In the genomic region with DNA sequence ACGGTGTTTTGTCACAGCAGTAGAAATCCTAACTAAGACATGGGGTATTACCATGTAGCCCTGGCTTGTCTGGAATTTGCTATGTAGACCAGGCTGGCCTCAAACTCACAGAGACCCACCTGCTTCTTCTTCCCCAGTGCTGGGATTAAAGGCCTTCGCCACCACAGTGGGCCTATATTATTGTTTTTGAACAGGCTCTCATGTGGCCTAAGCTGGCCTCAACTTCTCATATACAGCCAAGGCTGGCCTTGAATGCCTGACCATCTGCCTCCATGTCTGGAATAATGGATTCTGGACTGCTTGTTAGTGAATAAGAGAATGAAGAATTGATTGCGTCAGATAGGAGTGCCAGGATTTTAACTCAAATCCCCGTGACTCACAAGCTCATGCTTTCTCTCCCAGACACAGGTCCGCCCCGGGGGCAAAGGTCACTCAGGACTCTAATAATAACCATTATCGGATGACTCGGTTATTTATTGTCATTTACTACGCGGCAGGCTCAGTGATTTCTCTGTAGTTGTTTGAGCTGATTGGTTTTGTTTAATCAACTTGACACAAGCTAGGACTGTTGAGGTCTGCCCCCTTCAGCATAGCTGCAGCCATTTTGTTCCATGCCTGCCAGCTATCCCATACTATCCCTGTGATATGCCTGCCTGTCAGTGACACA, we compare ENCODE assay signal across 12 mouse cellular contexts. TPM values are rescaled to one million over a fixed set of nuclear protein-coding genes. Genes with fewer than 3 reads are reported as not detected.
DNase-seq lines count a peak whose midpoint lies in the region; ATAC-seq and TF ChIP-seq lines count a peak whose summit lies in the region.
"Had no signal": no experiment of that assay in that cellular context is flagged by ENCODE, and none has a peak within 500 bp of the region (broad histone marks: within the 10 kb centered on the region; RNA-seq: fewer than 3 reads in every experiment).

No protein-coding gene starts in this region.

- peak overlapping the region; percentile 48 for H3K27ac ChIP-seq in liver, adult 2 months (replicated peaks; ENCODE audit: insufficient read depth, low read depth, low read length)
- no peak overlapping the region for H3K27ac ChIP-seq in liver, embryonic 11.5 days (ENCODE audit: low read depth, low read length)
- no peak overlapping the region for H3K27ac ChIP-seq in heart, embryonic 11.5 days (ENCODE audit: low read depth, low read length)
- H3K27ac ChIP-seq: liver, embryonic 13.5 days had no signal

- no peaks in the 10 kb centered on the region for H3K79me2 ChIP-seq in liver, adult 2 months (ENCODE audit: control insufficient read depth, insufficient read depth, low read length)

- peak; percentile 95 for DNase-seq in liver, adult 2 months (ENCODE audit: extremely low read depth, low read depth, low spot score)
- DNase-seq in liver, embryonic 11.5 days (ENCODE audit: low spot score) = no peak
- DNase-seq in NIH3T3 (ENCODE audit: low read depth) = peak; percentile 90
- DNase-seq in embryo, embryonic 10.5 days (ENCODE audit: low spot score) = peak; percentile 59
- peak; percentile 39 for DNase-seq in retina, embryonic 14.5 days (ENCODE audit: low spot score)
- DNase-seq in left cerebral cortex, adult 18-20 months (ENCODE audit: low spot score in 2 of 2) = no peak
- DNase-seq: heart, postnatal 36 days; layer of hippocampus, postnatal 36 days; liver, embryonic 13.5 days had no signal

- H3K4me3 ChIP-seq in liver, adult 2 months (ENCODE audit: insufficient read depth, low read depth, low read length) = no peak overlapping the region
- H3K4me3 ChIP-seq in liver, embryonic 11.5 days (ENCODE audit: low read depth, low read length) = no peak overlapping the region
- no peak overlapping the region for H3K4me3 ChIP-seq in heart, embryonic 11.5 days (ENCODE audit: low read depth, low read length)
- H3K4me3 ChIP-seq: liver, embryonic 13.5 days; megakaryocyte, embryonic 14.5 days had no signal

- no peak for TF ChIP-seq POLR2A in liver, adult 2 months (IDR thresholded peaks at IDR 0.05; ENCODE audit: extremely low read depth, insufficient read depth, low read length)

- H3K9me3 ChIP-seq in liver, embryonic 11.5 days (ENCODE audit: control insufficient read depth, low read length) = no peaks in the 10 kb centered on the region
- H3K9me3 ChIP-seq in heart, embryonic 11.5 days (replicated peaks; ENCODE audit: control insufficient read depth, low read length) = no peaks in the 10 kb centered on the region
- H3K9me3 ChIP-seq: liver, embryonic 13.5 days had no signal

- no peaks in the 10 kb centered on the region for H3K27me3 ChIP-seq in liver, adult 2 months (ENCODE audit: control insufficient read depth, insufficient read depth, low read length)
- no peaks in the 10 kb centered on the region for H3K27me3 ChIP-seq in liver, embryonic 11.5 days (replicated peaks; ENCODE audit: control insufficient read depth, insufficient read depth, low read length)
- no peaks in the 10 kb centered on the region for H3K27me3 ChIP-seq in heart, embryonic 11.5 days (ENCODE audit: control insufficient read depth, insufficient read depth, low read length)
- H3K27me3 ChIP-seq: liver, embryonic 13.5 days had no signal

- peaks cover 21% of the 10 kb centered on the region for H3K4me1 ChIP-seq in liver, adult 2 months (ENCODE audit: control insufficient read depth, insufficient read depth, low read length)
- peaks cover 2% of the 10 kb centered on the region; the same call in 1 of the 2 replicates for H3K4me1 ChIP-seq in liver, embryonic 11.5 days (replicated peaks; ENCODE audit: control insufficient read depth, insufficient read depth, low read length)
- peaks cover 3% of the 10 kb centered on the region; the same call in 1 of the 2 replicates for H3K4me1 ChIP-seq in heart, embryonic 11.5 days (ENCODE audit: control insufficient read depth, insufficient read depth, low read length)

- H3K36me3 ChIP-seq in liver, adult 2 months (ENCODE audit: control insufficient read depth, insufficient read depth, low read length) = no peaks in the 10 kb centered on the region
- no peaks in the 10 kb centered on the region for H3K36me3 ChIP-seq in liver, embryonic 11.5 days (ENCODE audit: control insufficient read depth, insufficient read depth, low read length)
- H3K36me3 ChIP-seq in heart, embryonic 11.5 days (ENCODE audit: control insufficient read depth, insufficient read depth, low read length) = no peaks in the 10 kb centered on the region
- H3K36me3 ChIP-seq: liver, embryonic 13.5 days had no signal

- WGBS in liver, adult 2 months = 35% methylated on average over 10 of the region's 10 CpGs
- WGBS in liver, embryonic 11.5 days = 76% methylated on average over 10 of the region's 10 CpGs
- 72% methylated on average over 10 of the region's 10 CpGs for WGBS in heart, embryonic 11.5 days (ENCODE audit: insufficient replicate concordance)

- no peak overlapping the region for H3K9ac ChIP-seq in liver, adult 2 months (ENCODE audit: low read depth, low read length)
- H3K9ac ChIP-seq in liver, embryonic 11.5 days (ENCODE audit: low read depth, low read length) = no peak overlapping the region
- H3K9ac ChIP-seq in heart, embryonic 11.5 days (ENCODE audit: low read depth, low read length) = no peak overlapping the region
- H3K9ac ChIP-seq: liver, embryonic 13.5 days had no signal

- H3K4me2 ChIP-seq in liver, embryonic 11.5 days = no peak overlapping the region
- H3K4me2 ChIP-seq in heart, embryonic 11.5 days = no peak overlapping the region
- H3K4me2 ChIP-seq: liver, embryonic 13.5 days had no signal

- no peak for ATAC-seq in liver, embryonic 11.5 days (replicated peaks; ENCODE audit: low FRiP score)
- ATAC-seq in heart, embryonic 11.5 days (replicated peaks; ENCODE audit: insufficient number of reproducible peaks, low FRiP score, low TSS enrichment) = no peak

- TF ChIP-seq CTCF in liver, adult 2 months (IDR thresholded peaks at IDR 0.05; ENCODE audit: low read depth, low read length) = no peak

RNA-seq across cellular contexts. Expression of gene Igsf23, which starts 1.9 kb away (rescaled TPM):
- total RNA-seq in liver, adult 2 months (2014; rRNA removed) = 0.09 and 0.13 TPM in 2 replicates
- polyA plus RNA-seq in liver, adult 2 months (2012; rRNA removed) = 0.78 and 1.6 TPM in 2 replicates
- 0.59 and 0.73 TPM in 2 replicates for polyA plus RNA-seq in liver, embryonic 11.5 days (2014; fragmentation: Nextera tagmentation; extraction: Ambion mirVana)
- 0.84 and 2.0 TPM in 2 replicates for polyA plus RNA-seq in heart, embryonic 11.5 days (2014; fragmentation: Nextera tagmentation; extraction: Ambion mirVana)
- not detected for total RNA-seq in left cerebral cortex, adult 18-20 months (2021)
- total RNA-seq: layer of hippocampus, postnatal 36 days had no signal

RNA-seq across cellular contexts. Expression of gene Ceacam20, which starts 12.8 kb away (rescaled TPM):
- total RNA-seq in liver, adult 2 months (2014; rRNA removed) = not detected in 2 replicates
- polyA plus RNA-seq in liver, adult 2 months (2012; rRNA removed) = not detected in 2 replicates
- not detected in 2 replicates for polyA plus RNA-seq in liver, embryonic 11.5 days (2014; fragmentation: Nextera tagmentation; extraction: Ambion mirVana)
- not detected in 2 replicates for polyA plus RNA-seq in heart, embryonic 11.5 days (2014; fragmentation: Nextera tagmentation; extraction: Ambion mirVana)
- total RNA-seq in left cerebral cortex, adult 18-20 months (2021) = not detected
- total RNA-seq: heart, postnatal 36 days; layer of hippocampus, postnatal 36 days had no signal
- polyA plus RNA-seq: forebrain, embryonic 11.5 days; liver, embryonic 13.5 days had no signal

RNA-seq across cellular contexts. Expression of gene Pvr, which starts 31.5 kb away (rescaled TPM):
- total RNA-seq in liver, adult 2 months (2014; rRNA removed) = 5.1 and 7.6 TPM in 2 replicates
- polyA plus RNA-seq in liver, adult 2 months (2012; rRNA removed) = 3.4 and 6.8 TPM in 2 replicates
- 5.1 and 6.1 TPM in 2 replicates for polyA plus RNA-seq in liver, embryonic 11.5 days (2014; fragmentation: Nextera tagmentation; extraction: Ambion mirVana)
- polyA plus RNA-seq in heart, embryonic 11.5 days (2014; fragmentation: Nextera tagmentation; extraction: Ambion mirVana) = 12.0 and 13.0 TPM in 2 replicates
- 10 to 100 TPM; 13.0 to 15.7 TPM for total RNA-seq in left cerebral cortex, adult 18-20 months (2021)

RNA-seq across cellular contexts. Expression of gene Nlrp9b, which starts 38.8 kb away (rescaled TPM):
- total RNA-seq in liver, adult 2 months (2014; rRNA removed) = not detected in 2 replicates
- polyA plus RNA-seq in liver, adult 2 months (2012; rRNA removed) = not detected in 2 replicates
- not detected in 2 replicates for polyA plus RNA-seq in liver, embryonic 11.5 days (2014; fragmentation: Nextera tagmentation; extraction: Ambion mirVana)
- not detected in 2 replicates for polyA plus RNA-seq in heart, embryonic 11.5 days (2014; fragmentation: Nextera tagmentation; extraction: Ambion mirVana)
- total RNA-seq in left cerebral cortex, adult 18-20 months (2021) = not detected
- total RNA-seq: heart, postnatal 36 days; layer of hippocampus, postnatal 36 days had no signal
- polyA plus RNA-seq: forebrain, embryonic 11.5 days; liver, embryonic 13.5 days had no signal

Comparison
In these comparisons a context has a peak if more than half of its experiments do, and no peak if none do; other contexts are left out.
1. DNase-seq: peak in liver, adult 2 months (single experiment), NIH3T3 (single experiment), embryo, embryonic 10.5 days (single experiment) and retina, embryonic 14.5 days (single experiment); none in liver, embryonic 11.5 days (single experiment) and left cerebral cortex, adult 18-20 months (0 of 2).